ENCODE assay signal across 25 mouse cellular contexts in genomic region chr2:132115936-132116335, GRCm38 (mm10). TPM values are rescaled to one million over a fixed set of nuclear protein-coding genes. Genes with fewer than 3 reads are reported as not detected.
A peak's percentile ranks its signal among the peaks of the same experiment; 100 is the strongest.
DNase-seq lines count a peak whose midpoint lies in the region; ATAC-seq lines count a peak whose summit lies in the region.
"Had no signal": no experiment of that assay in that cellular context is flagged by ENCODE, and none has a peak within 500 bp of the region (broad histone marks: within the 10 kb centered on the region; RNA-seq: fewer than 3 reads in every experiment).

No protein-coding gene starts in this region.

- no peak overlapping the region for H3K9ac ChIP-seq in midbrain, embryonic 11.5 days (ENCODE audit: low read length)
- no peak overlapping the region for H3K9ac ChIP-seq in midbrain, embryonic 15.5 days
- H3K9ac ChIP-seq: embryonic facial prominence, embryonic 13.5 days; embryonic facial prominence, embryonic 15.5 days; forebrain, embryonic 12.5 days had no signal

- H3K4me2 ChIP-seq in midbrain, embryonic 11.5 days, result no peak overlapping the region
- no peak overlapping the region for H3K4me2 ChIP-seq in midbrain, embryonic 15.5 days
- H3K4me2 ChIP-seq: embryonic facial prominence, embryonic 13.5 days; embryonic facial prominence, embryonic 15.5 days; forebrain, embryonic 12.5 days had no signal

- no peak for ATAC-seq in midbrain, embryonic 11.5 days (ENCODE audit: low FRiP score)
- ATAC-seq in midbrain, embryonic 15.5 days (replicated peaks), result no peak
- ATAC-seq: forebrain, embryonic 14.5 days; forebrain, embryonic 16.5 days; Patski had no signal

- H3K4me1 ChIP-seq in midbrain, embryonic 11.5 days (ENCODE audit: control insufficient read depth, insufficient read depth, low read length), result no peaks in the 10 kb centered on the region
- peaks cover 10% of the 10 kb centered on the region; the same call in 1 of the 2 replicates for H3K4me1 ChIP-seq in midbrain, embryonic 15.5 days
- H3K4me1 ChIP-seq: forebrain, embryonic 12.5 days had no signal

- H3K4me3 ChIP-seq in midbrain, embryonic 11.5 days (ENCODE audit: low read depth, low read length), result no peak overlapping the region
- H3K4me3 ChIP-seq in midbrain, embryonic 15.5 days, result no peak overlapping the region
- H3K4me3 ChIP-seq: embryonic facial prominence, embryonic 13.5 days; embryonic facial prominence, embryonic 15.5 days; erythroblast, embryonic 14.5 days; forebrain, embryonic 10.5 days; forebrain, embryonic 12.5 days had no signal

- H3K27ac ChIP-seq in midbrain, embryonic 11.5 days (ENCODE audit: low read depth, low read length), result no peak overlapping the region
- no peak overlapping the region for H3K27ac ChIP-seq in midbrain, embryonic 15.5 days
- H3K27ac ChIP-seq: embryonic facial prominence, embryonic 13.5 days; embryonic facial prominence, embryonic 15.5 days; forebrain, embryonic 10.5 days; forebrain, embryonic 12.5 days had no signal

- no peaks in the 10 kb centered on the region for H3K9me3 ChIP-seq in midbrain, embryonic 11.5 days (ENCODE audit: control insufficient read depth, low read length)
- H3K9me3 ChIP-seq in midbrain, embryonic 15.5 days, result no peaks in the 10 kb centered on the region
- H3K9me3 ChIP-seq: embryonic facial prominence, embryonic 13.5 days; embryonic facial prominence, embryonic 15.5 days; forebrain, embryonic 10.5 days; forebrain, embryonic 12.5 days; G1E had no signal

- peak; percentile 62 for DNase-seq in adrenal gland, adult 2 months
- DNase-seq in adrenal gland, postnatal 4 days (ENCODE audit: low spot score in 2 of 2), result no peak
- peak; percentile 43 for DNase-seq in adrenal gland, postnatal 10 days
- no peak for DNase-seq in adrenal gland, postnatal 25 days
- peak; percentile 66 for DNase-seq in midbrain, embryonic 11.5 days (ENCODE audit: low spot score, missing footprints)
- DNase-seq in thymus, postnatal 0 days (ENCODE audit: low spot score), result no peak
- DNase-seq: B cell, adult 2 months; cerebellum, adult 11 months; cerebellum, adult 18-20 months; cerebellum, adult 8-10 months; cerebellum, adult 9-11 months; cerebellum, postnatal 14 days; cerebellum, postnatal 36 days; embryo, embryonic 11 days had no signal

- H3K36me3 ChIP-seq in midbrain, embryonic 11.5 days (ENCODE audit: control insufficient read depth, insufficient read depth, low read length), result no peaks in the 10 kb centered on the region
- H3K36me3 ChIP-seq in midbrain, embryonic 15.5 days (replicated peaks), result no peaks in the 10 kb centered on the region
- H3K36me3 ChIP-seq: embryonic facial prominence, embryonic 13.5 days; embryonic facial prominence, embryonic 15.5 days; forebrain, embryonic 10.5 days; forebrain, embryonic 12.5 days; G1E had no signal

- no peaks in the 10 kb centered on the region for H3K27me3 ChIP-seq in midbrain, embryonic 11.5 days (ENCODE audit: control insufficient read depth, insufficient read depth, low read length)
- H3K27me3 ChIP-seq in midbrain, embryonic 15.5 days (replicated peaks), result no peaks in the 10 kb centered on the region
- H3K27me3 ChIP-seq: CH12.LX; embryonic facial prominence, embryonic 13.5 days; embryonic facial prominence, embryonic 15.5 days; forebrain, embryonic 12.5 days; Patski had no signal

- WGBS in midbrain, embryonic 11.5 days, result 94% methylated on average over 5 of the region's 5 CpGs
- WGBS in midbrain, embryonic 15.5 days, result 88% methylated on average over 5 of the region's 5 CpGs

RNA-seq across cellular contexts. Expression of gene Slc23a2, which starts 29.0 kb away (rescaled TPM):
- 100 to 1,000 TPM in 1 of 2 experiments, 10 to 100 TPM in 1; 80.6 to 206 TPM for total RNA-seq in adrenal gland, adult 2 months (2021)
- polyA plus RNA-seq in adrenal gland, adult 2 months (2012; rRNA removed), result 45.5 and 59.7 TPM in 2 replicates
- total RNA-seq in adrenal gland, postnatal 4 days (2021), result 10 to 100 TPM; 60.4 to 67.4 TPM
- 10 to 100 TPM; 36.6 to 66.0 TPM for total RNA-seq in adrenal gland, postnatal 10 days (2021)
- total RNA-seq in adrenal gland, postnatal 25 days (2021), result 61.4 and 68.0 TPM in 2 replicates
- polyA plus RNA-seq in midbrain, embryonic 11.5 days (2014; fragmentation: Nextera tagmentation; extraction: Ambion mirVana), result 9.8 and 9.9 TPM in 2 replicates
- polyA plus RNA-seq in midbrain, embryonic 15.5 days (2015; fragmentation: Nextera tagmentation; extraction: Ambion mirVana), result 36.3 TPM in 2 replicates
- polyA plus RNA-seq in thymus, postnatal 0 days (2015; fragmentation: Nextera tagmentation; extraction: Ambion mirVana), result 15.8 and 16.7 TPM in 2 replicates
- polyA plus RNA-seq: erythroblast, embryonic 14.5 days had no signal

Comparison
In these comparisons a context has a peak if more than half of its experiments do, and no peak if none do; other contexts are left out.
1. DNase-seq: peak in adrenal gland, adult 2 months (single experiment), adrenal gland, postnatal 10 days (single experiment) and midbrain, embryonic 11.5 days (single experiment); none in adrenal gland, postnatal 4 days (0 of 2), adrenal gland, postnatal 25 days (single experiment) and thymus, postnatal 0 days (single experiment).